24 mouse cellular contexts compared by ENCODE assay signal in genomic region chr4:138355496-138355895, GRCm38 (mm10). TPM values are rescaled to one million over a fixed set of nuclear protein-coding genes. Genes with fewer than 3 reads are reported as not detected.
A peak's percentile ranks its signal among the peaks of the same experiment; 100 is the strongest.
DNase-seq lines count a peak whose midpoint lies in the region; ATAC-seq and TF ChIP-seq lines count a peak whose summit lies in the region.
"Had no signal": no experiment of that assay in that cellular context is flagged by ENCODE, and none has a peak within 500 bp of the region (broad histone marks: within the 10 kb centered on the region; RNA-seq: fewer than 3 reads in every experiment).

No protein-coding gene starts in this region.

- peaks cover 0 to 12% of the 10 kb centered on the region in 2 experiments; a peak in 2 of 4 replicates for H3K36me3 ChIP-seq in MEL (ENCODE audit: control insufficient read depth in 1 of 2, insufficient read depth in 2 of 2, low read length in 2 of 2)
- H3K36me3 ChIP-seq in small intestine, adult 2 months (ENCODE audit: control insufficient read depth, insufficient read depth, low read length): peaks cover 20% of the 10 kb centered on the region
- no peaks in the 10 kb centered on the region for H3K36me3 ChIP-seq in stomach, postnatal 0 days (ENCODE audit: control insufficient read depth, insufficient read depth, low read length)
- H3K36me3 ChIP-seq: G1E had no signal

- no peak for ATAC-seq in megakaryocyte, adult 5-6 weeks (ENCODE audit: poor library complexity, severe bottlenecking)
- no peak for ATAC-seq in stomach, postnatal 0 days (ENCODE audit: low FRiP score, low TSS enrichment)
- ATAC-seq: activated CD4-positive, CD25-positive, alpha-beta regulatory T cell, adult 4 months; CD4-positive, CD25-positive, alpha-beta regulatory T cell, adult 4 months; Patski had no signal

- H3K4me2 ChIP-seq in stomach, postnatal 0 days (replicated peaks; ENCODE audit: low read depth): no peak overlapping the region

- no peak overlapping the region for H3K4me3 ChIP-seq in MEL (ENCODE audit: control insufficient read depth in 1 of 2, insufficient read depth in 1 of 2, low read depth in 2 of 2, low read length in 2 of 2)
- H3K4me3 ChIP-seq in small intestine, adult 2 months (ENCODE audit: low read depth, low read length): no peak overlapping the region
- H3K4me3 ChIP-seq in stomach, postnatal 0 days (ENCODE audit: low read depth, low read length): no peak overlapping the region

- no peaks in the 10 kb centered on the region for H3K79me2 ChIP-seq in MEL (ENCODE audit: control insufficient read depth, insufficient read depth, low read length, poor library complexity)

- TF ChIP-seq EP300 in MEL (IDR thresholded peaks at IDR 0.05; ENCODE audit: low read depth in 1 of 2, low read length in 2 of 2): peak; percentile 79 to 81
- TF ChIP-seq EP300 in stomach, postnatal 0 days (optimal IDR thresholded peaks at IDR 0.05): no peak

- peaks cover 3 to 25% of the 10 kb centered on the region in 2 experiments for H3K4me1 ChIP-seq in MEL (ENCODE audit: control insufficient read depth in 1 of 2, insufficient read depth in 2 of 2, low read length in 2 of 2)
- peaks cover 25% of the 10 kb centered on the region for H3K4me1 ChIP-seq in small intestine, adult 2 months (ENCODE audit: control insufficient read depth, insufficient read depth, insufficient read length, low read length)
- no peaks in the 10 kb centered on the region for H3K4me1 ChIP-seq in stomach, postnatal 0 days (replicated peaks; ENCODE audit: control insufficient read depth, insufficient read depth)

- no peak overlapping the region for H3K9ac ChIP-seq in MEL (ENCODE audit: control insufficient read depth, low read depth, low read length, poor library complexity, severe bottlenecking)
- no peak overlapping the region for H3K9ac ChIP-seq in stomach, postnatal 0 days (ENCODE audit: low read length)

- H3K27ac ChIP-seq in MEL (ENCODE audit: control insufficient read depth, low read depth, low read length): peak overlapping the region; percentile 43
- peak overlapping the region; percentile 72 for H3K27ac ChIP-seq in small intestine, adult 2 months (ENCODE audit: insufficient read depth, low read depth, low read length)
- no peak overlapping the region for H3K27ac ChIP-seq in stomach, postnatal 0 days (replicated peaks)

- H3K9me3 ChIP-seq in MEL (replicated peaks; ENCODE audit: insufficient read depth, low read length): no peaks in the 10 kb centered on the region
- H3K9me3 ChIP-seq in stomach, postnatal 0 days (ENCODE audit: control insufficient read depth, low read length): no peaks in the 10 kb centered on the region
- H3K9me3 ChIP-seq: G1E had no signal

- no peak for TF ChIP-seq POLR2A in MEL (IDR thresholded peaks at IDR 0.05; ENCODE audit: control insufficient read depth in 1 of 2, insufficient read depth in 1 of 2, low read depth in 1 of 2, low read length in 2 of 2, poor library complexity in 1 of 2)
- TF ChIP-seq POLR2A in small intestine, adult 2 months (IDR thresholded peaks at IDR 0.05; ENCODE audit: low read depth, low read length): no peak

- TF ChIP-seq RAD21 in MEL (IDR thresholded peaks at IDR 0.05; ENCODE audit: low read depth, low read length): no peak

- H3K27me3 ChIP-seq in MEL (ENCODE audit: control insufficient read depth in 1 of 2, insufficient read depth in 2 of 2, low read length in 2 of 2): no peaks in the 10 kb centered on the region
- H3K27me3 ChIP-seq in small intestine, adult 2 months (ENCODE audit: control insufficient read depth, insufficient read depth, low read length): no peaks in the 10 kb centered on the region
- no peaks in the 10 kb centered on the region for H3K27me3 ChIP-seq in stomach, postnatal 0 days (ENCODE audit: control insufficient read depth, insufficient read depth, low read length)
- H3K27me3 ChIP-seq: Patski had no signal

- DNase-seq in MEL (ENCODE audit: low read depth, low spot score) (peak; percentile 65), MEL-GATA-1-ER (ENCODE audit: extremely low read depth, low read depth) (peak; percentile 28)
- DNase-seq in frontal cortex, postnatal 36 days (ENCODE audit: low spot score in 2 of 2): no peak
- no peak for DNase-seq in stomach, postnatal 0 days (ENCODE audit: low spot score)
- DNase-seq: adrenal gland, adult 2 months; adrenal gland, adult 8-10 months; adrenal gland, postnatal 10 days; adrenal gland, postnatal 14 days; adrenal gland, postnatal 25 days; adrenal gland, postnatal 36 days; B cell, adult 2 months; cerebellum, adult 11 months; cerebellum, adult 11-12 months; cerebellum, adult 18-20 months; cerebellum, adult 2 months; cerebellum, adult 8-10 months had no signal

- 49% methylated on average over 2 of the region's 2 CpGs for WGBS in small intestine, adult 2 months
- 86% methylated on average over 2 of the region's 2 CpGs for WGBS in stomach, postnatal 0 days

- TF ChIP-seq CTCF in MEL (IDR thresholded peaks at IDR 0.05 in 2 of 3, conservative IDR thresholded peaks at IDR 0.05 in 1 of 3; ENCODE audit: control insufficient read depth in 1 of 3, insufficient read depth in 1 of 3, low read depth in 2 of 3, low read length in 3 of 3, poor library complexity in 1 of 3, severe bottlenecking in 1 of 3): no peak
- no peak for TF ChIP-seq CTCF in small intestine, adult 2 months (IDR thresholded peaks at IDR 0.05; ENCODE audit: extremely low read depth, insufficient read length, insufficient replicate concordance, low read depth, low read length)
- TF ChIP-seq CTCF in stomach, postnatal 0 days (IDR thresholded peaks at IDR 0.05; ENCODE audit: low read depth): no peak

TF ChIP-seq in MEL, 35 proteins besides CTCF, POLR2A, EP300 and RAD21:
- TF ChIP-seq TCF12 (IDR thresholded peaks at IDR 0.05; ENCODE audit: low read depth, low read length): peak; percentile 86
- no peak for TF ChIP-seq CHD1 (IDR thresholded peaks at IDR 0.05; ENCODE audit: low read depth, low read length)
- peak; percentile 38; the same call in 1 of the 2 replicates for TF ChIP-seq SIN3A (IDR thresholded peaks at IDR 0.05; ENCODE audit: low read length)
- TF ChIP-seq TAL1 (IDR thresholded peaks at IDR 0.05; ENCODE audit: low read length): peak; percentile 40
- TF ChIP-seq ZNF384 (IDR thresholded peaks at IDR 0.05; ENCODE audit: low read depth, low read length): peak; percentile 83
- TF ChIP-seq RCOR1 (IDR thresholded peaks at IDR 0.05; ENCODE audit: low read depth, low read length): peak; percentile 38; the same call in 1 of the 2 replicates
- no peak for TF ChIP-seq NRF1 (IDR thresholded peaks at IDR 0.05; ENCODE audit: insufficient read depth, low read depth, low read length, poor library complexity, severe bottlenecking)
- TF ChIP-seq MAX (IDR thresholded peaks at IDR 0.05; ENCODE audit: low read length): no peak
- TF ChIP-seq MAFK (IDR thresholded peaks at IDR 0.05; ENCODE audit: borderline replicate concordance, low read depth, low read length): no peak
- peak; percentile 69; the same call in 1 of the 2 replicates for TF ChIP-seq ETS1 (IDR thresholded peaks at IDR 0.05; ENCODE audit: low read depth, low read length)
- peak; percentile 29; the same call in 1 of the 2 replicates for TF ChIP-seq BHLHE40 (IDR thresholded peaks at IDR 0.05; ENCODE audit: borderline replicate concordance, low read depth, low read length)
- peak; percentile 91 for TF ChIP-seq GATA1 (IDR thresholded peaks at IDR 0.05; ENCODE audit: low read depth, low read length)

RNA-seq across cellular contexts. Expression of gene Cda, which starts 12.3 kb away (rescaled TPM):
- 10.7 and 12.4 TPM in 2 replicates for total RNA-seq in MEL (2012; rRNA removed)
- 10 to 100 TPM in 1 of 2 experiments, not detected in 1; 26.1 TPM for polyA plus RNA-seq in MEL (2012; ENCODE audit: insufficient read depth in 1 of 2, insufficient read length in 2 of 2, low read depth in 1 of 2, low replicate concordance in 2 of 2, missing spikeins in 1 of 2)
- 218 and 419 TPM in 2 replicates for polyA plus RNA-seq in small intestine, adult 2 months (2012; rRNA removed)
- total RNA-seq in megakaryocyte, adult 5-6 weeks (2015): not detected in 2 replicates
- total RNA-seq in megakaryocyte, adult 5-6 weeks (2017): not detected in 2 replicates
- 12.5 and 15.2 TPM in 2 replicates for polyA plus RNA-seq in stomach, postnatal 0 days (2015; fragmentation: Nextera tagmentation; extraction: Ambion mirVana)
- total RNA-seq: CH12.LX, G1E had no signal
- polyA plus RNA-seq: activated CD4-positive, CD25-positive, alpha-beta regulatory T cell, adult 4 months; CD4-positive, CD25-positive, alpha-beta regulatory T cell, adult 4 months; G1E had no signal

RNA-seq across cellular contexts. Expression of gene Pink1, which starts 29.4 kb away (rescaled TPM):
- total RNA-seq in MEL (2012; rRNA removed): 14.0 and 21.2 TPM in 2 replicates
- 10 to 100 TPM in 1 of 2 experiments, not detected in 1; 22.1 TPM for polyA plus RNA-seq in MEL (2012; ENCODE audit: insufficient read depth in 1 of 2, insufficient read length in 2 of 2, low read depth in 1 of 2, low replicate concordance in 2 of 2, missing spikeins in 1 of 2)
- 54.9 and 134 TPM in 2 replicates for polyA plus RNA-seq in small intestine, adult 2 months (2012; rRNA removed)
- total RNA-seq in megakaryocyte, adult 5-6 weeks (2015): 26.9 and 31.8 TPM in 2 replicates
- total RNA-seq in megakaryocyte, adult 5-6 weeks (2017): 29.8 and 32.2 TPM in 2 replicates
- polyA plus RNA-seq in stomach, postnatal 0 days (2015; fragmentation: Nextera tagmentation; extraction: Ambion mirVana): 62.1 and 77.1 TPM in 2 replicates

RNA-seq across cellular contexts. Expression of gene Fam43b, which starts 40.8 kb away (rescaled TPM):
- total RNA-seq in MEL (2012; rRNA removed): not detected in 2 replicates
- polyA plus RNA-seq in MEL (2012; ENCODE audit: insufficient read depth in 1 of 2, insufficient read length in 2 of 2, low read depth in 1 of 2, low replicate concordance in 2 of 2, missing spikeins in 1 of 2): not detected
- 0.08 TPM in 1 of 2 replicates, not detected in the other for polyA plus RNA-seq in small intestine, adult 2 months (2012; rRNA removed)
- not detected in 2 replicates for total RNA-seq in megakaryocyte, adult 5-6 weeks (2015)
- total RNA-seq in megakaryocyte, adult 5-6 weeks (2017): not detected in 2 replicates
- polyA plus RNA-seq in stomach, postnatal 0 days (2015; fragmentation: Nextera tagmentation; extraction: Ambion mirVana): 0.07 TPM in 1 of 2 replicates, not detected in the other
- total RNA-seq: CH12.LX had no signal
- polyA plus RNA-seq: activated CD4-positive, CD25-positive, alpha-beta regulatory T cell, adult 4 months; C2C12; CD4-positive, CD25-positive, alpha-beta regulatory T cell, adult 4 months; G1E; Patski had no signal

RNA-seq across cellular contexts. Expression of gene Ddost, which starts 51.0 kb away (rescaled TPM):
- total RNA-seq in MEL (2012; rRNA removed): 251 and 283 TPM in 2 replicates
- 100 to 1,000 TPM in 1 of 2 experiments, 10 to 100 TPM in 1; 68.9 to 402 TPM for polyA plus RNA-seq in MEL (2012; ENCODE audit: insufficient read depth in 1 of 2, insufficient read length in 2 of 2, low read depth in 1 of 2, low replicate concordance in 2 of 2, missing spikeins in 1 of 2)
- 150 and 244 TPM in 2 replicates for polyA plus RNA-seq in small intestine, adult 2 months (2012; rRNA removed)
- total RNA-seq in megakaryocyte, adult 5-6 weeks (2015): 137 and 143 TPM in 2 replicates
- 100 and 102 TPM in 2 replicates for total RNA-seq in megakaryocyte, adult 5-6 weeks (2017)
- polyA plus RNA-seq in stomach, postnatal 0 days (2015; fragmentation: Nextera tagmentation; extraction: Ambion mirVana): 253 and 258 TPM in 2 replicates

Comparison
In these comparisons a context has a peak if more than half of its experiments do, and no peak if none do; other contexts are left out.
1. DNase-seq: peak in MEL (single experiment) and MEL-GATA-1-ER (single experiment); none in frontal cortex, postnatal 36 days (0 of 2) and stomach, postnatal 0 days (single experiment).